Comparison of ENCODE assay signal across 8 mouse cellular contexts in the genomic region with DNA sequence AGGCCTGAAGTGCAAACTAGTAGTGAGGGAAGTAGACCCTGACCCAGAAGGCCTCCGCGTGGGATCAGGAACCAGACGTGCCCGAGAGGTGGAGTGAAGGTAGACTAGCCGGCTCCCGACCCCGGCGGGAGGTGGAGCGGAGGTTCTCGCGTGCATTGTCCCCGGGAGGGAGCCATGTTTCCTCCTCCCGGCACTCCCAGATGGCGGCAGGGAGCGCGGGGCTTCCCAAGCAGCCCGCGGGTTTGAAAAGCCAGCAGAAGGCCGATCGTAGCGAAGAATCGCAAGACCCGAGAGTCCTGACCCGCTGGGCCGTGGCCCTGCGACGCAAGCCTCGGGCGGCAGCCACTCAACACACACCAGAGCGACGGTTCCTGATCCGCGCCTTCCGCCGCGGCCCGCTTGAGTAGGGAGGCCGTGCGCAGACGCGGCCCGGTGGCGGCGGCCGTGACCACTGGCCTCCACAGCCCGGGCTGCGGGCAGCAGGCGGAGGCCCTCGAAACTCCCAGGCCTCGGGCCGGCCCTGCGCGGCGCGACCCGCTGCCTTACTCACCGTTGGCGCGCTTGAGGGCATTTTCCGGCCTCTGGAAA. TPM values are rescaled to one million over a fixed set of nuclear protein-coding genes. Genes with fewer than 3 reads are reported as not detected.
DNase-seq lines count a peak whose midpoint lies in the region; ATAC-seq lines count a peak whose summit lies in the region.

No protein-coding gene starts in this region.

- no peaks in the 10 kb centered on the region for H3K36me3 ChIP-seq in macrophage (ENCODE audit: inconsistent target)

- WGBS in macrophage (ENCODE audit: missing documents): under 1% methylated on average over 60 of the region's 60 CpGs

- DNase-seq in MN1 (ENCODE audit: low spot score): peak; percentile 87
- peak; percentile 61 for DNase-seq in cerebellum, adult 9-10 months
- peak; percentile 59 for DNase-seq in forelimb bud, embryonic 11.5 days (ENCODE audit: low read depth, low spot score)
- DNase-seq in left cerebral cortex, adult 18-20 months (ENCODE audit: low spot score in 2 of 2): peak; percentile 14 to 45
- DNase-seq in right cerebral cortex, postnatal 4 days: peak; percentile 48
- peak; percentile 62 for DNase-seq in yolk sac, embryonic 10.5 days (ENCODE audit: low spot score)

- ATAC-seq in hematopoietic stem cell, adult 5-6 weeks (replicated peaks in 1 of 2; ENCODE audit: insufficient read depth in 1 of 2, low FRiP score in 2 of 2, low TSS enrichment in 1 of 2, low read depth in 1 of 2, poor library complexity in 2 of 2, severe bottlenecking in 2 of 2): peak; percentile 38 to 49; a peak in 3 of 4 replicates

- peak overlapping the region; percentile 76 for H3K27ac ChIP-seq in macrophage

- H3K79me2 ChIP-seq in macrophage (ENCODE audit: inconsistent target): peaks cover 51% of the 10 kb centered on the region

- peak overlapping the region; percentile 91 for H3K4me3 ChIP-seq in macrophage (ENCODE audit: inconsistent target)

RNA-seq across cellular contexts. Expression of a gene that starts 0.4 kb away (rescaled TPM):
- total RNA-seq in hematopoietic stem cell, adult 5-6 weeks (2017): 324 and 410 TPM in 2 replicates
- total RNA-seq in left cerebral cortex, adult 18-20 months (2021): 10 to 100 TPM; 88.5 to 91.0 TPM
- total RNA-seq in macrophage (2018; cell fraction: chromatin; rRNA removed): 100 to 1,000 TPM; 237 to 601 (median 395) TPM
- total RNA-seq in macrophage (2018; cell fraction: cytosol; rRNA removed): 100 to 1,000 TPM; 124 to 245 (median 178) TPM
- 100 to 1,000 TPM; 253 to 531 (median 300) TPM for total RNA-seq in macrophage (2018; cell fraction: nucleus; rRNA removed)
- 151 to 321 TPM (median 247 TPM) in 3 replicates for polyA plus RNA-seq in macrophage (2018)

RNA-seq across cellular contexts. Expression of a gene that starts 21.4 kb away (rescaled TPM):
- 21.0 and 22.3 TPM in 2 replicates for total RNA-seq in hematopoietic stem cell, adult 5-6 weeks (2017)
- 10 to 100 TPM; 34.4 to 46.9 TPM for total RNA-seq in left cerebral cortex, adult 18-20 months (2021)
- 10 to 100 TPM in 24 of 26 experiments, 1 to 10 TPM in 2; 5.5 to 73.2 (median 44.0) TPM for total RNA-seq in macrophage (2018; cell fraction: chromatin; rRNA removed)
- 10 to 100 TPM; 20.2 to 35.7 (median 30.4) TPM for total RNA-seq in macrophage (2018; cell fraction: cytosol; rRNA removed)
- 10 to 100 TPM in 25 of 26 experiments, 1 to 10 TPM in 1; 8.7 to 73.1 (median 30.2) TPM for total RNA-seq in macrophage (2018; cell fraction: nucleus; rRNA removed)
- 32.6 to 59.1 TPM (median 48.3 TPM) in 3 replicates for polyA plus RNA-seq in macrophage (2018)

RNA-seq across cellular contexts. Expression of a gene that starts 34.2 kb away (rescaled TPM):
- total RNA-seq in hematopoietic stem cell, adult 5-6 weeks (2017): 1.3 and 2.3 TPM in 2 replicates
- 10 to 100 TPM; 26.5 to 27.0 TPM for total RNA-seq in left cerebral cortex, adult 18-20 months (2021)
- total RNA-seq in macrophage (2018; cell fraction: chromatin; rRNA removed): under 1 TPM in 5 of 26 experiments, not detected in 21; 0.16 to 0.57 (median 0.35) TPM
- total RNA-seq in macrophage (2018; cell fraction: cytosol; rRNA removed): under 1 TPM; 0.03 to 0.68 (median 0.24) TPM
- 1 to 10 TPM in 1 of 26 experiments, under 1 TPM in 9, not detected in 16; 0.14 to 4.4 (median 0.38) TPM for total RNA-seq in macrophage (2018; cell fraction: nucleus; rRNA removed)
- 0.25 to 8.6 TPM (median 0.67 TPM) in 3 replicates for polyA plus RNA-seq in macrophage (2018)

Comparison
In these comparisons a context has a peak if more than half of its experiments do, and no peak if none do; other contexts are left out.
1. Peak in every context shown above with its lines: DNase-seq, ATAC-seq, H3K4me3 ChIP-seq and H3K27ac ChIP-seq.
2. DNase-seq: peak in every context shown above with its lines; median percentile 87 in MN1; 62 in yolk sac, embryonic 10.5 days; 61 in cerebellum, adult 9-10 months; 59 in forelimb bud, embryonic 11.5 days; 48 in right cerebral cortex, postnatal 4 days; 30 in left cerebral cortex, adult 18-20 months.